Mouse (Mus musculus): ENCODE results near the gene Tspan17. TPM values are rescaled to one million over a fixed set of nuclear protein-coding genes. Genes with fewer than 3 reads are reported as not detected.
"Not testable (repeated sequence)": the region's sequence is repeated elsewhere in the genome, so short reads cannot be mapped to it uniquely, and the experiment has no call there.

The Tspan17 gene
- polyA plus RNA-seq, 1 experiment = 26.6 TPM

DNA sequence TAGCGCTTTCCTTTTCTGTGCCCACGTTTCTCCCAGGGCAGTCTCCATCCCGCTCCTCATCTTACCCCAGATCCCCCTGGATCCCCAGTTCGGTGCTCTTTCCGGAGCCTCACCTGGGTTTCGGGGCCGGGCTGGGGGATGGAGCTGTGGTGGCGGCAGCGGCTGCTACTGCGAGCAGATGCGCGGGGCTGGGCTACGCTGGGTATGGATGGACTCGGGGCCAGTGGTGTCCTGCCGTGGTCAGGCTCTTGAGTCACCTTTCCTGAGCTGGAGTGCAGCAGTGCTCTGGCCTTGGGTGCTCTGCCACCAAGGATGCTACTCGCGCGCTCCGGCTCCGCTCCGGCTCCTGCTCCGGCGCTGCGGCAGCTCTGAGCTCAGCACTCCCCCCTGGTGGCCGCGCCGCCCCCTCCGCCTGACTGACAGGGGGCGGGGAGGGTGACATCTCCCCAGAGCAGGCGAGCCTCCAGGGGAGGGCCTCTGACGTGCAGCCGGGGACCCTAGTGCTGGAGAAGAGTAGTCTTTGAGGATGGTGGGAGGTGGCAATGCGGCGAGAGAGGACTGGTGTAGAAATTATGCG is 22.9 kb upstream of the Tspan17 start, which contains the start of gene Sncb:
TSS of gene Sncb (minus strand) at position 404 of the 577 bp plus-strand sequence.
- Histone ChIP-seq H3ac (ENCODE audit: control insufficient read depth, insufficient read length, low read depth) (no peak within 1 kb of the TSS), H3K36me3 (ENCODE audit: control insufficient read depth, insufficient read depth) (no peaks in the 10 kb centered on the region), H3K4me3 (ENCODE audit: insufficient read depth, poor library complexity, severe bottlenecking) (no peak within 1 kb of the TSS), H3K27me3 (ENCODE audit: control insufficient read depth, insufficient read depth, insufficient read length) (peaks cover 64% of the 10 kb centered on the region), H3K79me2 (ENCODE audit: control insufficient read depth, insufficient read depth) (no peaks in the 10 kb centered on the region), H3K79me3 (ENCODE audit: low read depth) (no peaks in the 10 kb centered on the region)
- TF ChIP-seq MAX (IDR thresholded peaks at IDR 0.05) (no peak), FOSL1 (IDR thresholded peaks at IDR 0.05; ENCODE audit: insufficient read depth, low read length, poor library complexity, severe bottlenecking) (no peak), CTCF (IDR thresholded peaks at IDR 0.05; ENCODE audit: control insufficient read depth, insufficient read depth, insufficient read length) (peak; percentile 11)

DNA sequence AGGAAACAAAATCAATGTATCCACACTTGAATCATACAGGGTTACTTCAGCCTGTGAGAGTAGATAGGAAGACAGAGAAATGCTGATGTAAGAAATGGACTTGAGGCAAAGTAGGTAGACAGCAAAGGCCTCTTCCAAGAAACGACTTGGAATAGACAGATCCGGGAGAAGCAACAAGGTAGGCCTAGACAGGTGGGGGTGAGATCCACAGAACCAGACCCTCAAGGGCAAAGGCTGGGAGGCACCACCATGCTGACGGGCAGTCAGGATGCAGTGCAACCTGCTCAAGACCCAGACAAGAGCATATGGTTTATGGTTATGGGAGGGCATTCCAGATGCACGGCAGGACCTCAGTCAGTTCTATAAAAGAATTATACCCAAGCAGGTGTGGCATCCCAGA is 22.2 kb upstream of the Tspan17 start:
- H3K36me3 ChIP-seq (ENCODE audit: control insufficient read depth, insufficient read depth) = no peaks in the 10 kb centered on the region
- no peaks in the 10 kb centered on the region for H3K79me3 ChIP-seq (ENCODE audit: low read depth)
- no peak overlapping the region for H3K4me3 ChIP-seq (ENCODE audit: insufficient read depth, poor library complexity, severe bottlenecking)
- peaks cover 57% of the 10 kb centered on the region for H3K27me3 ChIP-seq (ENCODE audit: control insufficient read depth, insufficient read depth, insufficient read length)
- H3ac ChIP-seq (ENCODE audit: control insufficient read depth, insufficient read length, low read depth) = no peak overlapping the region
- TF ChIP-seq MYOD1 (IDR thresholded peaks at IDR 0.05; ENCODE audit: control insufficient read depth, insufficient read length, low read depth) (no peak), MAX (IDR thresholded peaks at IDR 0.05) (no peak), FOSL1 (IDR thresholded peaks at IDR 0.05; ENCODE audit: insufficient read depth, low read length, poor library complexity, severe bottlenecking) (no peak), MYOG (IDR thresholded peaks at IDR 0.05; ENCODE audit: control insufficient read depth, extremely low read depth, insufficient read length) (no peak), USF1 (IDR thresholded peaks at IDR 0.05; ENCODE audit: low read depth) (no peak), CEBPB (IDR thresholded peaks at IDR 0.05; ENCODE audit: low read depth) (no peak), CTCF (IDR thresholded peaks at IDR 0.05; ENCODE audit: control insufficient read depth, insufficient read depth, insufficient read length) (no peak)
- no peaks in the 10 kb centered on the region for H3K79me2 ChIP-seq (ENCODE audit: control insufficient read depth, insufficient read depth)

DNA sequence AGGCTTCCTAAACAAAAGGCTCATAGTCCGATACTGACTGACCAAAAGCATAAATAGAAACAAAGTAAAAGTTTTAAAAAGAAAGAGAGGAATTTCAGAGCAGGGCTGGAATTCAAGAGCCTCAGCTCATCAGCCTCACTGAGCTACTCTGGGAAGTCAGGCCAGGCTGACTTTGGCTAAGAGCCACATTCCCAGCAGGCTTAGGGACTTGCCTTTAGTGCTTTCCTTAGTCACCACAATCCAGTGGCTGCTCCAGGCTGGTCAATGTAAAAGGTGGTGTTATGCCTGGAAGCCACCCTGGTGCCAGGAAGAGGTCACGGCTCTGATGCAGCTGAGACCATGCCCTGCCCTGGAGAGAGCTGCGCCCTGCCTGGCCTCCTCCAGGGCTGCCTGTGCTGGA is 8.6 kb upstream of the Tspan17 start:
- Histone ChIP-seq H3K27me3 (ENCODE audit: control insufficient read depth, insufficient read depth, insufficient read length) (peaks cover 29% of the 10 kb centered on the region), H3K4me3 (ENCODE audit: insufficient read depth, poor library complexity, severe bottlenecking) (no peak overlapping the region), H3K79me3 (ENCODE audit: low read depth) (no peaks in the 10 kb centered on the region), H3K79me2 (ENCODE audit: control insufficient read depth, insufficient read depth) (no peaks in the 10 kb centered on the region), H3ac (ENCODE audit: control insufficient read depth, insufficient read length, low read depth) (no peak overlapping the region), H3K36me3 (ENCODE audit: control insufficient read depth, insufficient read depth) (no peaks in the 10 kb centered on the region)
- TF ChIP-seq FOSL1 (IDR thresholded peaks at IDR 0.05; ENCODE audit: insufficient read depth, low read length, poor library complexity, severe bottlenecking) = no peak
- no peak for TF ChIP-seq CEBPB (IDR thresholded peaks at IDR 0.05; ENCODE audit: low read depth)
- TF ChIP-seq CTCF (IDR thresholded peaks at IDR 0.05; ENCODE audit: control insufficient read depth, insufficient read depth, insufficient read length) = no peak
- TF ChIP-seq USF1 (IDR thresholded peaks at IDR 0.05; ENCODE audit: low read depth) = no peak
- no peak for TF ChIP-seq MYOD1 (IDR thresholded peaks at IDR 0.05; ENCODE audit: control insufficient read depth, insufficient read length, low read depth)
- no peak for TF ChIP-seq MAX (IDR thresholded peaks at IDR 0.05)
- no peak for TF ChIP-seq MYOG (IDR thresholded peaks at IDR 0.05; ENCODE audit: control insufficient read depth, extremely low read depth, insufficient read length)

DNA sequence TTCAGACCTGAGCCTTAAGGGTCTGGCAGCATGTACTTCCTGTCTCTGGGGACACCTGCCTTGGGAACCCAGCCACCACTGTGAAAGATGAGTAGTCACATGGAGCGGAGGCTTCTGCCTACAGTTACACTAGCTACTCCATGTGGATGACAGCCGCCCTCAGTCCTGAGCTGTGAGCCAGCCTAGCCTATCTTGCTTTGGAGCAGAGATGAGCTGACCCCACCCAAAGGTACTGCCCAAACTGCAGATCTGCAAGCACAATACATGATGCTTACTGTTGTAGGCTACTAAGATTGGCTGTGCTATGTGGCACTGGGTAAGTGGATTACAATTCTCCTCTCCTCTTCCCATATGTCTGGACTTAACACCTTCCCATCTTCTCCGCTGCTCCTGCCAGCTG is 8.1 kb upstream of the Tspan17 start:
- Histone ChIP-seq H3K4me3 (ENCODE audit: insufficient read depth, poor library complexity, severe bottlenecking) (no peak overlapping the region), H3K27me3 (ENCODE audit: control insufficient read depth, insufficient read depth, insufficient read length) (peaks cover 29% of the 10 kb centered on the region), H3K79me2 (ENCODE audit: control insufficient read depth, insufficient read depth) (no peaks in the 10 kb centered on the region), H3K79me3 (ENCODE audit: low read depth) (no peaks in the 10 kb centered on the region), H3K36me3 (ENCODE audit: control insufficient read depth, insufficient read depth) (no peaks in the 10 kb centered on the region), H3ac (ENCODE audit: control insufficient read depth, insufficient read length, low read depth) (no peak overlapping the region)
- TF ChIP-seq MYOG (IDR thresholded peaks at IDR 0.05; ENCODE audit: control insufficient read depth, extremely low read depth, insufficient read length) (no peak), MYOD1 (IDR thresholded peaks at IDR 0.05; ENCODE audit: control insufficient read depth, insufficient read length, low read depth) (no peak), FOSL1 (IDR thresholded peaks at IDR 0.05; ENCODE audit: insufficient read depth, low read length, poor library complexity, severe bottlenecking) (no peak), MAX (IDR thresholded peaks at IDR 0.05) (no peak), CTCF (IDR thresholded peaks at IDR 0.05; ENCODE audit: control insufficient read depth, insufficient read depth, insufficient read length) (no peak), CEBPB (IDR thresholded peaks at IDR 0.05; ENCODE audit: low read depth) (no peak), USF1 (IDR thresholded peaks at IDR 0.05; ENCODE audit: low read depth) (no peak)

DNA sequence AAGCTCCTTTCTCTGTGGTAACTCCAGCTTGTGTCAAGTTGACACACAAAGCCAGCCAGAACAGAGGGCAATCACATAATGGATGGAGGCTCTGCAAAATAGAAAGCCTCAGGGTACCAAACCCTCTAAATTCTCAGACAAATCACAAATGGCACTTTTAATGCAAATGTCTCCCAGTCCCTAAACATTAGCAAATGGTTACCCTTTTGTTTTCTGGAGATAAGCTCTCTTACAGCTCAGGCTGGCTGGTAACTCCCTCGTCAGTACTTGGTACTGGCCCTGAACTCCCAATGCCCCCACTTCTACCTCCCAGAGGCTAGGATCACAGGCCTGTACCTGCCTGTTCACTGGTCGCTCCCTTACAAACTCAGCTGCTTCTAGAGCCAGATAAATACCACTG is 5.9 kb upstream of the Tspan17 start:
- Histone ChIP-seq H3K27me3 (ENCODE audit: control insufficient read depth, insufficient read depth, insufficient read length) (peaks cover 29% of the 10 kb centered on the region), H3K79me2 (ENCODE audit: control insufficient read depth, insufficient read depth) (no peaks in the 10 kb centered on the region), H3ac (ENCODE audit: control insufficient read depth, insufficient read length, low read depth) (no peak overlapping the region), H3K36me3 (ENCODE audit: control insufficient read depth, insufficient read depth) (no peaks in the 10 kb centered on the region), H3K79me3 (ENCODE audit: low read depth) (no peaks in the 10 kb centered on the region), H3K4me3 (ENCODE audit: insufficient read depth, poor library complexity, severe bottlenecking) (no peak overlapping the region)
- TF ChIP-seq CEBPB (IDR thresholded peaks at IDR 0.05; ENCODE audit: low read depth) (no peak), MAX (IDR thresholded peaks at IDR 0.05) (no peak), CTCF (IDR thresholded peaks at IDR 0.05; ENCODE audit: control insufficient read depth, insufficient read depth, insufficient read length) (no peak), MYOG (IDR thresholded peaks at IDR 0.05; ENCODE audit: control insufficient read depth, extremely low read depth, insufficient read length) (no peak), MYOD1 (IDR thresholded peaks at IDR 0.05; ENCODE audit: control insufficient read depth, insufficient read length, low read depth) (no peak), FOSL1 (IDR thresholded peaks at IDR 0.05; ENCODE audit: insufficient read depth, low read length, poor library complexity, severe bottlenecking) (no peak), USF1 (IDR thresholded peaks at IDR 0.05; ENCODE audit: low read depth) (no peak)

DNA sequence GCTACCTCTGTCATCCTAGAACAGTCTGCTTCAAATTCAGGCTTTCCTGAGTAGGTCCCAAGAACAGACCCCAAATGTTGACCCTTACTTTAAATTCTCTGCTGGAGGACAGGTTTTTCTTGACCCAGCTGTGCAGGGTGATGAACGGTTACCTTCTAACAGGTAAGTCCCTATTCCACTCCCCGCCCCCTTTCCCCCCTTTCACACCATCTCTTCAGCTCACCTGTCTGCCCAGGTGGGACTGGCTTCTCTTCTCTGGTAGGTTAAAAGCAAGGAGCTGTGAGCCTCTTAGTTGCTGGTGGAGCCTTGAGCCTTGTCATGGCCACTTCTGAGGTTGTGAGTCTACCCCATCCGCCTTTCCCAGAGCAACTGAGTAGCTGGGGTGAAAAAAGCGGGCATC is 5.5 kb upstream of the Tspan17 start, which contains the start of gene Eif4e1b:
TSS of gene Eif4e1b (plus strand) at position 301 of the 400 bp plus-strand sequence.
- Histone ChIP-seq H3K27me3 (ENCODE audit: control insufficient read depth, insufficient read depth, insufficient read length) (peaks cover 29% of the 10 kb centered on the region), H3K79me2 (ENCODE audit: control insufficient read depth, insufficient read depth) (no peaks in the 10 kb centered on the region), H3K79me3 (ENCODE audit: low read depth) (no peaks in the 10 kb centered on the region), H3K4me3 (ENCODE audit: insufficient read depth, poor library complexity, severe bottlenecking) (no peak within 1 kb of the TSS), H3K36me3 (ENCODE audit: control insufficient read depth, insufficient read depth) (no peaks in the 10 kb centered on the region), H3ac (ENCODE audit: control insufficient read depth, insufficient read length, low read depth) (no peak within 1 kb of the TSS)
- TF ChIP-seq MYOD1 (IDR thresholded peaks at IDR 0.05; ENCODE audit: control insufficient read depth, insufficient read length, low read depth) (no peak), MAX (IDR thresholded peaks at IDR 0.05) (no peak), CEBPB (IDR thresholded peaks at IDR 0.05; ENCODE audit: low read depth) (no peak), CTCF (IDR thresholded peaks at IDR 0.05; ENCODE audit: control insufficient read depth, insufficient read depth, insufficient read length) (no peak), MYOG (IDR thresholded peaks at IDR 0.05; ENCODE audit: control insufficient read depth, extremely low read depth, insufficient read length) (no peak), USF1 (IDR thresholded peaks at IDR 0.05; ENCODE audit: low read depth) (no peak), FOSL1 (IDR thresholded peaks at IDR 0.05; ENCODE audit: insufficient read depth, low read length, poor library complexity, severe bottlenecking) (no peak)

DNA sequence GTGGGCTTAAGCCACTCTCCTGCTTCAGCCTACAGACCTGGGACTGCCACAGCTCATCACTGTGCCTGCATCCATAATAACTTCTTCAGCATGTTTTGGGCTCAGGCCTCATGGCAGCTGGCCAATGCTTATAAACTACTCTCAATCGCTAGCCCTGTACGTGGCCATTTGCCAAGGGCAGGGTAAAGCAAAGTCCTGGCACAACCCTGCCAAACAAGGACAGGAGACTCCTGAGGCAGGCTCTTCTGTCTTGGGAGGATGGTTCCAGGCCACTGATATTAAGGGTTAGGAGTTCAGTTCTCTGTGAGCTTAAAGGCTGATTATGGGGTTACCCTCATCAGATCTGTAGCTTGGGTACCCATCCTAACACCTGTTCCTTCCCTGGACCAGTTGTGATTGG is 1.6 kb upstream of the Tspan17 start:
- not testable (repeated sequence) for H3K36me3 ChIP-seq (ENCODE audit: control insufficient read depth, insufficient read depth); H3ac ChIP-seq (ENCODE audit: control insufficient read depth, insufficient read length, low read depth); H3K79me2 ChIP-seq (ENCODE audit: control insufficient read depth, insufficient read depth); H3K4me3 ChIP-seq (ENCODE audit: insufficient read depth, poor library complexity, severe bottlenecking); H3K79me3 ChIP-seq (ENCODE audit: low read depth)
- H3K27me3 ChIP-seq (ENCODE audit: control insufficient read depth, insufficient read depth, insufficient read length) = peaks cover 26% of the 10 kb centered on the region
